Mouse (Mus musculus) adrenal gland, postnatal 10 days (tissue): ENCODE data around the gene Plce1. TPM values are rescaled to one million over a fixed set of nuclear protein-coding genes. Genes with fewer than 3 reads are reported as not detected.
A peak's percentile ranks its signal among the peaks of the same experiment; 100 is the strongest.

Experiments used
- DNase-seq: peaks from one replicate; pipeline ENCODE4 v3.0.0; 2021; ENCODE audit warnings: mixed read lengths
- long read RNA-seq, 2 experiments: library from polyadenylated mRNA; stranded (forward); transcript quantifications; one replicate each; pipeline ENCODE4 v2.0.0; 2021
- total RNA-seq, 2 experiments: library from RNA; stranded (reverse); gene quantifications; 2 replicates each; pipeline ENCODE4 v1.2.3; 2021

Gene Plce1
- 10 to 100 TPM in 1 of 2 experiments, 1 to 10 TPM in 1; 8.8 to 11.0 TPM for total RNA-seq
- long read RNA-seq, experiment 1, partial matches to known transcripts, result 1 of 2 reads
- long read RNA-seq, experiment 1, other reads (novel, unspliced or antisense), result 1 of 2 reads
- long read RNA-seq, experiment 2, partial matches to known transcripts, result 1 of 1 reads
- long read RNA-seq, experiment 2, other reads (novel, unspliced or antisense), result 0 of 1 reads

DNA sequence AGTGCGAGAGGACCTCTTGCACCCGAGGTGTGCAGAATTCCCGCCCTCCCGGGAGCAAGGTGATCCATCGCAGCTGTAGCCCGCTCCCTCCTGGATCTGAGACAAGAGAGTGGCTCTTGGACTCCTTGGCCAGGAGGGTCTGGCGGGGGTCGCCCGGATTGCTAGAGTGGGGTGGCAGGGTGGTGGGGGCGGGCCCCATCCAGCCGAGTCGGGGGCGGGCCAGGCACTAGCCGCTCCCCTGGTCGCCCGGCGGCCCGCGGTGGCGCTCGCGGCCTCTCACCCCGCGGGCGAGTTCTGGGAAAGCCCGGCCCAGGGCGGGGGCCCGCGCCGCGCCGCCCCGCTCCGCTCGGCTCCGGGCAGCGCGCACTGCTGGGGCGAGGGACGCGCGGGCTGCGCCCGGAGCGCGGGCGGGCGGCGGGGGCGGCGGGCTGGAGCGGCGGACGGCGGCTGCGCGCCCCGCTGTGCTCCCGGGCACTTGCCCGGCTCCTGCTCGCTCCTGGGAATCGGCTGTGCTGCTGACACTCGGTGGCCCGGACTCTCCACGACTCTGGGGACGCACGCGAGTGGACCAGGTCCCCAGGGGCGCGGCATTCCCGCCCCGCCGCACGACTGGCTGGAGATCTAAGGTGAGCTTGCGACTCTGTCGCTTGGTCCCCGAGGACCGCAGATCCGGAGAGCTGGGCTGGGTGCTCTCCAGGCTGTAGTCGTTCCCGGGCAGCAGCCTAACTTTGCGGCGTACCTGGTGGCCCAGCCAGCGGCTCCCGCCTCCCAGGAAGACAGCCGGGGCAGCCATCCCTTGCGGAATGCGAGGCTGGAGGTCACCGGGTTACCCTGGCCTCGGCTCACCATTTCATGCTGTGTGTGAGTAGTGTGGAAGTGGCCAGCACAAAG, at the start of gene Plce1:
TSS of gene Plce1 (plus strand) at position 379 of the 891 bp plus-strand sequence.
- DNase-seq, result peak; percentile 75

- no peak for DNase-seq
Measured at GRCm38 (mm10) chr19:38431326-38431725, 49.6 kb upstream of the Plce1 start.

- no peak for DNase-seq
Measured at GRCm38 (mm10) chr19:38432021-38432420, 48.9 kb upstream of the Plce1 start.

DNA sequence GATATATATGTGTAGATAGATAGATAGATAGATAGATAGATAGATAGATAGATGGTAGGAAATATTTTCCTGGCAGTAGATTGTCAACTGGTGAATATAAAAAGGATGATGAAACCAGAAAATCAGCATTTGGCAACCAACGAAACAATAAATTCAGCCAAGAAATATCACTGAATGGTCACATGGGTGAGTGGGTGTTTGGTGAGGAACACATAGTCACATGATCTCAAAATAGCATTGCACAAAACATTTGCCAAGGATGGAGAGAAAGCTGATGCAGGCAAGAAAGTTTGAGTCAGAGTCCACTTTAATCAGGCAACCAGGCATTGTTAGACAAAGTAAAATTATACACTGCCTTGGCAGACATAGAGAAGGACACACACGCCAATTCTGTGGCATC, 47.5 kb upstream of the Plce1 start:
- no peak for DNase-seq

DNA sequence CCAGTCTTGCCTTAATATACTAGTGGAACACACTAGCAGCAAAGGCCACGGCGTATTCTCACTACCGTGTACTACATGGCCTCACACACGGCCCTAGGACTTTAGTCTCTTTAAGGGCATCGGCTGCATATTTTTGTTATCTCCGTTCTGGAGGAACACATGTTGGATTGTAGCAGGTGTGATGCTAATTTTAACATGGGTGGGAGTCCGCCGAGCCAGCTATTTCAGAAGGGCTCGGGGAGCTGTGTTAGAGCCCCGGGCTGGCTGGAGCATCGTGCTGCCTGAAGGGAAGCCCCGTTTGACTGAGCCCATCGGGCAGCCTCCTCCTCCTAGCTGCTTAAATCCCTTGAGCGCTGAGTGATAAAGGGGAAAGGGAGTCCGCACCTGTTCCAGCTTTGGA, 45.7 kb upstream of the Plce1 start:
- no peak for DNase-seq

DNA sequence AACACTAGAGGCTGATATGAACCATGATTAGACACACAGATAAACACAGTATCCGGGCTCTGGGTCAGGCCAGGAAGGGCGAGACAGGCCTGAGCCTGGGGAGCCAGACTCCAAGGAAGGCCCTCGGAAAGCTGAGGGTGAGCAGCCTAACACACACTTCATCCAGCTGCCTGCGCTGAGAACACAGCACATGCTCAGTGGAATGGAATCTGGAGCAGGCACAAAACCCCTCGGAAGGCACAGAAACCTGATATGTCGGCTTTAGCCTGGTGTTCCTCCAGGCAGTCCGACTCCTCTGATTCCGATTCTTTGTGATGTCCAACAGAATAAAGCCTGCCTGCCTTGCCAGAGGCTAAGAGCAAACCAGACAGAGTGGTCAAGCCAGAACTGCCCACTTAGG, 39.0 kb upstream of the Plce1 start:
- no peak for DNase-seq

DNA sequence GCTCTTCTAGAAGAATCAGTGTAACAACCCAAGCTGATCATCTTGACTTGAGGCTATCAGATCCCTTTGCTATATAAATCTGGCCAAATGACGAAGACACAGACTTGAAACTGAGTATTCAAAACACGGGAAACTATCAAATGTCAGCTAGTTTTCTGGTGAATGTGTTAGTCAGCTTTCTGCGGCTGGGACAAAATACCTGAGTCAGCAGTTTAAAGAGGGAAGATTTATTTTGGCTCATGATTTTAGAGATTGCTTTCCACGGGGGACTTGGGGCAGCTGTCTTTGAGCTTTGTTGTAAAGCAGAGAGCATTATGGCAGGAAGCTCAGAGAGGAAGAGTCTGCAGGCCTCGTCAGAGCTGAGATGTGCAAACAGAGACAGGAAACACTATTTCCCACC, 35.2 kb upstream of the Plce1 start:
- DNase-seq, result no peak

DNA sequence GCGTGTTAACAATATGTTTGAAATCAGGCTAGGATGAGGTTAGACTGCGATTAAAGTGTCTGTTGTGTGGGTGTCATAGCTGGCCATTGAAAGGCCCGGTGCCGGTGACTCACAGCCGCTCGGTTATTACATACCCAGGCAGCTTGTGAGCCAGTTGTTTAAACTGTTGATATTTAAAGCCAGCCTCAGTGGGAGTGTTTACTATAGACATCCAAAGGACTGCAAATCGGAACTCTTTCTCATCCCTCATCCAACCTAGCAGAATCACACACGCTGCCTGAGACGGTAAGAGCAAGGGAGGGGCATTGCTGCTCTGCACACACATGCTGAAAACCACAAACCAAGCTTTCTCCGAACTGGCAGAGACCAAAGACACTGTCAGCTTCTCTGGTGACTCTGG, 25.7 kb upstream of the Plce1 start:
- no peak for DNase-seq

DNA sequence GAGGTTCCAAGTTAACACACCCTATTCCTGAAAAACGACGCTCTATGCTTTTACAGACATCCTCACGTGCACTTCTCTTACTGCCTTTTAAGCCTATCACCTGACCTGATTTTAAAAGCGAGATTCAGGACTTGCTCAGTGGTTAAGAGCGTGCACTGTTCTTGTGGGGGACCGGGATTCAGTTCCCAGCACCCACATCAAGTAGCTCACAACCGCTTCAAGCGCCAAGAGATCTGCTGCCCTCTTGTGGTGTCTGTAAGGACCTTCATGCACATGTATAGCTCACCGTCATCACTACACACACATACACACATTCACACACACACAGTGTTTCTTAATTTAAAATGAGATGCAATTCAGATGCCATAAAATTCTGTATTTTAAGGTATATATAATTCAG, 21.9 kb upstream of the Plce1 start:
- DNase-seq, result no peak

- DNase-seq, result no peak
Measured at GRCm38 (mm10) chr19:38460696-38461095, 20.2 kb upstream of the Plce1 start.

DNA sequence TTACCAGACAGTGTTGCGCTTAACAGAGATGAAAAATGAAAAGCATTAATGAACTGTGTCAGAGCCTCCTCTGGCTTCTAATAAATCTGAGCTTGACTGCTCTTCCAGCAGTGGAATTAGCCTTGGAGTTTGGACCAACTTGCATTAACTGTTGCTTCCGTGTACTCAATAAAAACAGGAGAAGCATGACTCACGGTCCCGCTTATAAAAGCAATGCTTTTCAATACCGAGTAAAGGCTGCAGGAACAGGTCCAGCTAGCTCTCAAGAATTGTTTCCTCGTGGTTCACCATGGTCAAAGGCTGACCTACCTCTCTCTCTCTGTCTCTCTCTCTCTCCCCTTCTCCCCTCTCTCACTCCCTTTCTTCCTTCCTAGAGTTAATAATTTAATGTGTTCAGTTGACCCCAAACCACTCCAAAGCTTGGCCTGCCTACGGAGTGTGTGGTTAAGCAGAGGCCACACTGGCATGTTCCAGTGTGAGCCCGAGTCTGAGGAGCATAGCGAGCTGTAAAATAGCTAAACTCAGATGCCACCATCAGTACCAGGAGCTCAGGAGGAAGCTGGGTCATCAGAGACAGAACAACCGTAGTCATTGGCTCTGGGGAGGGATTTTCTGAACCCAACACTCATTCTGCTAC, 10.5 kb upstream of the Plce1 start:
- no peak for DNase-seq

GRCm38 (mm10) chr19:38475394-38475793, 5.5 kb upstream of the Plce1 start:
- no peak for DNase-seq

DNA sequence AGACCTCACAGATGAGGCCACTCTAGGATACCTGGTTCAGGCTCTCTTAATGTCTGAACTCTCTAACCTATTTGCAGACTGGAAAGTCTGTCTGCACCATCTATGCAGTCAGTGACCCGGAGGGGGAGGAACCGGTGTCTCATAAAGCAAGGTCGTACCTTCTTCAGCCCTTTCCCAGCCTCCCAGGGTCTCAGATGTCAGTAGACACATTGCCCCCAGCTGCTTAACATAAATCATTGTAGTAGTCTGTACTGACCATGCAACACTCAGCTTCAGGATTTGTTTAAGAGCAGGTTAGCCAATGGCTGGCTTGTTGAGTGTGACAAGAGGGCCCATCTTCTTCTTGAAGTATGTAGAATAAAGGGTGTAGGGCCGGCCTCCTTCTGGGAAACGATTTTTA, 2.6 kb upstream of the Plce1 start:
- DNase-seq, result no peak

DNA sequence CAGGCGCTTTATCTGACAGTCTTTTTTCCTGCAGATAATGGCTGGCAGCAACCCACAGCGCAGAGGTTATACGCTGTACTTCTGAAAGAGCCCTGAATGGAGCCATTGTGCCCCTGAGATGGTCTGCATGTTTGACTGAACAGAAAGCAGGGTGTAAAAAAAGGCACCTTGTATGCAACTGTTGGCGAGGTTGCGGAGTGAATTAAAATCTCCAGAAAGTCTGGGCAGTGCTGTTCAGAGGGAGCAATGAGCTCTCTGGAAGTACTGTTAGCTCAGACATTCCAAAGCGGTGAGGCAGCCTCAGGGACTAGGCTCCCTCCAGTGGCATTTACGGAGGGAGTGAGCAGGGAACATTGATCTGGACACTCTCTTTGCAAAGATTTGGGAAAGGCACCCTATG, 2.0 kb upstream of the Plce1 start:
- DNase-seq, result peak; percentile 28

GRCm38 (mm10) chr19:38479473-38479872, 1.4 kb upstream of the Plce1 start:
- no peak for DNase-seq

GRCm38 (mm10) chr19:38480156-38480720, 671 bp upstream of the Plce1 start:
- DNase-seq, result peak; percentile 12

GRCm38 (mm10) chr19:38481906-38482305, 997 bp downstream of the Plce1 start:
- DNase-seq, result no peak

DNA sequence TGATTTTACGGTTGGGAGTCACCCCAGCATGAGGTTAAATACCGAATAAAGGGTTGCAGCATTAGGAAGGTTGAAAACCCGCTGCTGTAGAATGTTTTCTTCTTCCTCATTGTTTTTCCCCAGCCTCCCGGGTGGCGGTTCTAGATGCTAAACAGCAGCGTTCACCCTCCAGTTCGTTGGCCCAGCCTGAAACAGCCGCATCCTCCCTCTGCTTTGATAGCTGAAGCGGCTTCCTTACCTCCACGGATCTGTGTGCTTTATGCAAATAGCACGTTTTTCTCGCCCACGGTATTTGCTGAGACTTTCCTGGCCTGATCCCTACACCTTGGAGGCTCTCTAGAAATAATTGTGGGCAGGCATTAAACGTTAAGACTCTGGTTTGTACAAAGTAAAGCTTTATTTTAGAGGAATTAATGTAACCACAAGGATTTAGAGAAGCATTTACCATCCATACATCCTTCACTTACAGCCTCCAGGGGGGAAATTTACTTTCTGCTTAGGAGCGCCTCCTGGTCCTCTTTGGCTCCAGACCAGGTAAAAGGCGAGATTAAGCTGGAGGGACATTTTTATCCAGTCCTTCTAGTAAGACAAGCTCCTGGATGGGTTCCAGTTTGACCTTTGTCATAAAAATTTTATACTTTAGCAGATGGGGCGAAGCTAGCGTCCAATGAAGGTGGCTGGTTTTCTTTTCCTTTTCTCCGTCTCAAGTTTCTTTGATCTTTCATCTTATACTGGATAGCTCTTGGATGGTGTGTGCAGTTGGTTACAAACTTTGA, 1.7 kb downstream of the Plce1 start:
- no peak for DNase-seq

GRCm38 (mm10) chr19:38485779-38486555, 5.1 kb downstream of the Plce1 start:
- DNase-seq, result no peak

GRCm38 (mm10) chr19:38487501-38487900, 6.6 kb downstream of the Plce1 start:
- no peak for DNase-seq
